Mouse (Mus musculus) right cerebral cortex, postnatal 4 days (tissue): Measurements from ENCODE around the gene Fam83c.

ENCODE experiments used
- DNase-seq: peaks from one replicate; pipeline ENCODE4 v3.0.0-alpha.2; 2022

Fam83c gene

DNA sequence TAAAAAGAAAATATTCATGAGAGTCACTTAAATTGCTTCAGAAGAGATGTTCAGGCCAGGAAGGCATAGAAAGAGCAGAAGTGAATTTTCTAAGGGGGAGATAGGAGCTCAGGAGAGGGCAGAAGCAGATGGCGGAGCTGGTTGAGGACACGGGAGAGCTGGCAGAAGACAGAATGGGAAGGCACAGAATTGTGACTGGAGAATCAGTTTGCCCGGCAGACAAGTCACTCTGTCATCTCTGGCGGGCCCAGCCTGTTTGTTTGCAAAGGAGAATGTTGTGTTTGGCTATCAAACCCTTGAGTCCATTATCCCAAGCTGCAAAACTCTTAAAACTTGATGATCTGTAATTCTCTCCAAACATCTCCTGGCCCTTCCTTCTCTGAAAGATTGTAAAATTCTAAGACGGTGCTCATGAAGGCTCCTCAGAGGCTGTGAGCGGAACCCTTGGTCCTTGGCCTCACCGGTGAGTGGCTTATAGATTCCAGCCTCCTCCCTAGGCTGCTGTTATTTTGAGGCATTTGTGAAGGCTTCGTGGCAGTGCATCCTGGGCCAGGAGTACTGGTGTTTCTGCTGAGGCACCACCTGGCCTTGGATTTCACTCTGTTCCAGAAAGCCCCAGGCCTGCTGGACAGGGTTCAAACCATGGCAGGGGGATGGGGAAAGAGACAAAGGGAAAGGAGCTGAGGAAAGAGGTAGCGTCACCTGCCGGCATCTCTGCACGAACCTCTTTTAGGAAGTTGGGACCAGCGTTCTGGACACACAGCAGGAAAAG is 39.8 kb downstream of the Fam83c start:
- no peak for DNase-seq

DNA sequence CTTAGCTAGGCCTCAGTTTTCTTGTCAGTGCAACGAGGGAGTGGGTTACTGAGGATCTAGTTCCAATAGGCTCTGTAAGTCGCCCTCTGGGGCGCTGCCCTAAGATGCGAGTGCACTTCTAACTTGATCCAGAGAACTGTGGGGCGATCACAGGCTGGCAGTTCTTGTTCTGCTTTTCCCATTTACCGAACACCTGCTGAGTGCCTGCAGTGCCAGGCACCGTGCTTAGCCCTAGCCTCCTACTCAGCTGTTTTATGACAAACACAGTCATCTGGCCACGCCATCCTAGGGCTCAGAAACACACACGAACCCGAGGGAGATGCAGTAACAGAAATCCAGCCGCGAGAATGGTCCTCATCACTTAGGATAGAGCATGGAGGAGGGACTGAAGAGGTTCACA is 41.8 kb downstream of the Fam83c start:
- no peak for DNase-seq

GRCm38 (mm10) chr2:155787949-155788931 is 46.4 kb downstream of the Fam83c start:
- DNase-seq = no peak

DNA sequence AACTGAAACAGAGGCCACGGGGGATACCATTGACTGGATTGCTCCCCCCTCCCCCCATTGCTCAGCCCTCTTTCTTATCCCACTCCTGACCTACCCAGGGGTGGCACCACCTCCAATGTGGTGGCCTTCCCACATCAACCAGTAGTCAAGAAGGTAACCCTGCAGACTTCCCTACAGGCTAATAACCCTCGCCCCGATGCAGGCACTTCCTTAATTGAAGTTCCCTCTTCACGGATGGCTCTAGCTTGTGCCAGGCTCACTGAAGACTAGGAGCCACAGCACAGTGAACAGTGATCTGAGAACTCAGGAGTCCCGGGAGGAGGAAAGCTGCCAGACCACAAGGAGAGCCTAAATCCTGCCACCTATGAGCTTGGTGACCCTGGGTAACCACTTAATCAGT is 47.7 kb downstream of the Fam83c start:
- no peak for DNase-seq

- no peak for DNase-seq
Measured at GRCm38 (mm10) chr2:155784534-155784933, 50.1 kb downstream of the Fam83c start.

GRCm38 (mm10) chr2:155779506-155779905 is 55.1 kb downstream of the Fam83c start:
- DNase-seq = no peak

GRCm38 (mm10) chr2:155779066-155779465 is 55.6 kb downstream of the Fam83c start:
- DNase-seq = no peak

DNA sequence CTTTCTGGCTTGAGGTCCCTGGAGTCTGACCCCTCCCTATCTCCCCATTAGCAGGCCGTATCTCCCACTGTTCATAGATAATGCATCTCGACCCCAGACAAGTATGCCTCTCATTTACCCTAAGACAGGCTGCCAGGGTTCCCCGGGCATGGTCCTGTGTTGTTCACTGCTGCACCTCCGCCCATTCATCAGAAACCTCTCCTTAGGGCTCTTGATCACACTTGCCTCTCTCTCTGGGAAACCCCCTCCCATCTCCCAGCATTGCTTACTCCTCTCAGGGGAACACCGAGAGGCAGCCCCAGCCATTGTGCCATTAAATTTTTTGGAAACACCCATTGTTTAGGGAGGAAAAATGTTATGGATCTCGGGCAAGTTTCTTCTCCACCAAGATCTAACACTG is 56.6 kb downstream of the Fam83c start:
- DNase-seq = no peak

DNA sequence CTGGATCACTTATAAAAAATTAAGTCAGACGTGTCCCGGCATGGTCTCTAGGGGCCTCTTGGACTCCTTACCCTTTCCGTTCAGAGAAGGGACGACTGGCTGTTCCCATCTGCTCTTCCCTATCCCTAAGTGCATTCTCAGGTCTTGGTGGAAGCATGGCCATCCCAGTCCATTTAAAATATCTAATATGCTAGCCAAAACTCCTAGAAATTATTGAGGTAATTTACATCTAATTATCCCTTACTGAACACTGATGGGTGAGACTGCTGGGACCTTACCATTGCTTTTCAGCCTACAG is 57.0 kb downstream of the Fam83c start:
- no peak for DNase-seq
